Mouse (Mus musculus) colon, adult 2 months (tissue): Measurements from ENCODE around the gene Nepro. TPM values are rescaled to one million over a fixed set of nuclear protein-coding genes. Genes with fewer than 3 reads are reported as not detected.

Experiments used
- polyA plus RNA-seq: library from polyadenylated mRNA; depleted of rRNA; stranded (reverse); fragments of >200 nt; gene quantifications from 2 replicates; pipeline ENCODE4 v1.2.3, GENCODE M21; 2012; rRNA removed

Nepro gene
- polyA plus RNA-seq = 4.7 and 5.4 TPM in 2 replicates

GRCm38 (mm10) chr16:44724083-44724787 lies at the start of gene Nepro:
Gene Nepro, plus strand, starts transcription at chr16:44724301.

GRCm38 (mm10) chr16:44745866-44746562 lies 21.9 kb downstream of the Nepro start, which contains the start of gene Gtpbp8:
Gene Gtpbp8, minus strand, starts transcription at chr16:44746363.

GRCm38 (mm10) chr16:44765555-44766319 lies 41.6 kb downstream of the Nepro start, which contains the start of gene Cd200r1:
Gene Cd200r1, plus strand, starts transcription at chr16:44765736.

Other genes with a start within 250 kb of the Nepro start
- 31.3 and 32.3 TPM in 2 replicates for gene Boc, start 165.4 kb upstream of the Nepro start, polyA plus RNA-seq
- 5.9 and 10.3 TPM in 2 replicates for gene Gtpbp8, start 22.1 kb downstream of the Nepro start, polyA plus RNA-seq
- 0.27 and 0.30 TPM in 2 replicates for gene Cd200r1, start 41.4 kb downstream of the Nepro start, polyA plus RNA-seq
- 0.24 and 0.27 TPM in 2 replicates for gene Cd200r4, start 87.4 kb downstream of the Nepro start, polyA plus RNA-seq
- gene Cd200r2, start 142.8 kb downstream of the Nepro start, polyA plus RNA-seq = 1.1 and 1.9 TPM in 2 replicates
- gene Cd200r3, start 219.4 kb downstream of the Nepro start, polyA plus RNA-seq = not detected in 2 replicates